Mouse (Mus musculus): ENCODE data around the gene Sumf1. TPM values are rescaled to one million over a fixed set of nuclear protein-coding genes. Genes with fewer than 3 reads are reported as not detected.

Sumf1 gene
- total RNA-seq, 2 experiments from 2014 or later, result 21.3 to 22.2 TPM

Other genes with a start within 250 kb of the Sumf1 start
- gene Setmar, start 120.5 kb downstream of the Sumf1 start, total RNA-seq (2021), result 10 to 100 TPM in 1 of 2 experiments, 1 to 10 TPM in 1; 8.8 to 10.3 TPM
- gene Itpr1, start 27.5 kb upstream of the Sumf1 start, total RNA-seq (2021), result 100 to 1,000 TPM; 335 to 379 TPM

Measured in left cerebral cortex, postnatal 25 days (tissue).